Mouse (Mus musculus) brain, embryonic 14.5 days (tissue): ENCODE data around the gene Zfp609.

Experiments
- CTCF ChIP-seq: fragments of 200-500 bp; IDR thresholded peaks from 2 replicates; pipeline ENCODE4 v1.5.1; 2012; ENCODE audit warnings: inconsistent platforms, mild to moderate bottlenecking, moderate library complexity, borderline replicate concordance; ENCODE audit not compliant: insufficient read depth, insufficient read length; ENCODE audit errors: extremely low read depth
- POLR2A ChIP-seq: fragments of 200-500 bp; IDR thresholded peaks from 2 replicates; pipeline ENCODE4 v1.6.1; 2012; ENCODE audit warnings: mild to moderate bottlenecking, inconsistent platforms, borderline replicate concordance; ENCODE audit not compliant: poor library complexity, insufficient read depth, insufficient read length, severe bottlenecking; ENCODE audit errors: extremely low read depth

- TF ChIP-seq CTCF (no peak), POLR2A (no peak)
These were observed 9.6 kb upstream of the Zfp609 start for GRCm38 (mm10) chr9:65836916-65837315.
